Mouse (Mus musculus): ENCODE results near the gene Tmem30b. TPM values are rescaled to one million over a fixed set of nuclear protein-coding genes. Genes with fewer than 3 reads are reported as not detected.

The Tmem30b gene
- not detected in 3 replicates for total RNA-seq (2017)

GRCm38 (mm10) chr12:73546086-73546711 is at the start of gene Tmem30b:
Tmem30b (minus strand) TSS chr12:73546392.
- ATAC-seq (replicated peaks; ENCODE audit: insufficient number of reproducible peaks, low FRiP score, low TSS enrichment, poor library complexity, severe bottlenecking), result no peak

GRCm38 (mm10) chr12:73595226-73595625 is 49.0 kb upstream of the Tmem30b start:
- no peak for ATAC-seq (replicated peaks; ENCODE audit: insufficient number of reproducible peaks, low FRiP score, low TSS enrichment, poor library complexity, severe bottlenecking)

GRCm38 (mm10) chr12:73594177-73594745 is 48.1 kb upstream of the Tmem30b start:
- no peak for ATAC-seq (replicated peaks; ENCODE audit: insufficient number of reproducible peaks, low FRiP score, low TSS enrichment, poor library complexity, severe bottlenecking)

- ATAC-seq (replicated peaks; ENCODE audit: insufficient number of reproducible peaks, low FRiP score, low TSS enrichment, poor library complexity, severe bottlenecking), result peak; percentile 82
Measured at GRCm38 (mm10) chr12:73593021-73593798, 47.0 kb upstream of the Tmem30b start.

GRCm38 (mm10) chr12:73591625-73592024 is 45.4 kb upstream of the Tmem30b start:
- ATAC-seq (replicated peaks; ENCODE audit: insufficient number of reproducible peaks, low FRiP score, low TSS enrichment, poor library complexity, severe bottlenecking), result no peak

- no peak for ATAC-seq (replicated peaks; ENCODE audit: insufficient number of reproducible peaks, low FRiP score, low TSS enrichment, poor library complexity, severe bottlenecking)
Measured at GRCm38 (mm10) chr12:73590627-73591276, 44.6 kb upstream of the Tmem30b start.

- ATAC-seq (replicated peaks; ENCODE audit: insufficient number of reproducible peaks, low FRiP score, low TSS enrichment, poor library complexity, severe bottlenecking), result no peak
Measured at GRCm38 (mm10) chr12:73587262-73587661, 41.1 kb upstream of the Tmem30b start.

GRCm38 (mm10) chr12:73585850-73586249 is 39.7 kb upstream of the Tmem30b start:
- no peak for ATAC-seq (replicated peaks; ENCODE audit: insufficient number of reproducible peaks, low FRiP score, low TSS enrichment, poor library complexity, severe bottlenecking)

- ATAC-seq (replicated peaks; ENCODE audit: insufficient number of reproducible peaks, low FRiP score, low TSS enrichment, poor library complexity, severe bottlenecking), result peak; percentile 27; the same call in 1 of the 2 replicates
Measured at GRCm38 (mm10) chr12:73585241-73585801, 39.1 kb upstream of the Tmem30b start.

- peak; percentile 88 for ATAC-seq (replicated peaks; ENCODE audit: insufficient number of reproducible peaks, low FRiP score, low TSS enrichment, poor library complexity, severe bottlenecking)
Measured at GRCm38 (mm10) chr12:73584610-73585240, 38.5 kb upstream of the Tmem30b start, which contains the start of gene Prkch. Prkch (plus strand) TSS chr12:73584796.

GRCm38 (mm10) chr12:73583813-73584609 is 37.8 kb upstream of the Tmem30b start:
- 0 out of 2 replicates have a peak, but pooled peaks have one; percentile 36 for ATAC-seq (replicated peaks; ENCODE audit: insufficient number of reproducible peaks, low FRiP score, low TSS enrichment, poor library complexity, severe bottlenecking)

GRCm38 (mm10) chr12:73583318-73583717 is 37.1 kb upstream of the Tmem30b start:
- no peak for ATAC-seq (replicated peaks; ENCODE audit: insufficient number of reproducible peaks, low FRiP score, low TSS enrichment, poor library complexity, severe bottlenecking)

GRCm38 (mm10) chr12:73580811-73581210 is 34.6 kb upstream of the Tmem30b start:
- ATAC-seq (replicated peaks; ENCODE audit: insufficient number of reproducible peaks, low FRiP score, low TSS enrichment, poor library complexity, severe bottlenecking), result no peak

GRCm38 (mm10) chr12:73578141-73578540 is 31.9 kb upstream of the Tmem30b start:
- no peak for ATAC-seq (replicated peaks; ENCODE audit: insufficient number of reproducible peaks, low FRiP score, low TSS enrichment, poor library complexity, severe bottlenecking)

- no peak for ATAC-seq (replicated peaks; ENCODE audit: insufficient number of reproducible peaks, low FRiP score, low TSS enrichment, poor library complexity, severe bottlenecking)
Measured at GRCm38 (mm10) chr12:73574632-73575031, 28.4 kb upstream of the Tmem30b start.

- no peak for ATAC-seq (replicated peaks; ENCODE audit: insufficient number of reproducible peaks, low FRiP score, low TSS enrichment, poor library complexity, severe bottlenecking)
Measured at GRCm38 (mm10) chr12:73565620-73565969, 19.4 kb upstream of the Tmem30b start.

- no peak for ATAC-seq (replicated peaks; ENCODE audit: insufficient number of reproducible peaks, low FRiP score, low TSS enrichment, poor library complexity, severe bottlenecking)
Measured at GRCm38 (mm10) chr12:73564795-73565619, 18.8 kb upstream of the Tmem30b start.

Measured in monocyte, adult 5-6 weeks (primary cell).